Mouse (Mus musculus): ENCODE results near the gene Acot6. TPM values are rescaled to one million over a fixed set of nuclear protein-coding genes. Genes with fewer than 3 reads are reported as not detected.

Gene Acot6
- total and polyA plus RNA-seq, 3 experiments: 0.08 TPM; not detected in 2

GRCm38 (mm10) chr12:84160491-84160890 lies 60.0 kb downstream of the Acot6 start:
- H3K27me3 ChIP-seq (replicated peaks): no peaks in the 10 kb centered on the region
- no peak overlapping the region for H3K4me3 ChIP-seq (replicated peaks in 1 of 3; ENCODE audit: low read depth in 2 of 3, low read length in 2 of 3, poor library complexity in 1 of 3)
- no peaks in the 10 kb centered on the region for H3K9me3 ChIP-seq (replicated peaks; ENCODE audit: low read length)
- TF ChIP-seq MYC (IDR thresholded peaks at IDR 0.05; ENCODE audit: low read depth, low read length) (no peak), MAZ (IDR thresholded peaks at IDR 0.05; ENCODE audit: low read depth, low read length) (no peak), USF1 (IDR thresholded peaks at IDR 0.05; ENCODE audit: low read depth, low read length) (no peak)
- peaks cover 56 to 94% of the 10 kb centered on the region in 2 experiments for H3K36me3 ChIP-seq (replicated peaks in 1 of 2; ENCODE audit: control insufficient read depth in 1 of 2, insufficient read depth in 1 of 2, low read length in 1 of 2)
- H3K27ac ChIP-seq (ENCODE audit: insufficient read depth, low read depth): no peak overlapping the region
- no peak overlapping the region for H3K9ac ChIP-seq (ENCODE audit: insufficient read depth, low read depth)
- no peak overlapping the region for H3K4me2 ChIP-seq (ENCODE audit: insufficient read depth, low read depth, poor library complexity, severe bottlenecking)
- dilution Hi-C loops (cut with MboI; ENCODE audit: extremely low pct_ligation_motif_present, extremely low pct_unique_long_range_greater_than_20kb, low sequenced_read_pairs): no loop called here
- in situ Hi-C loops (cut with MboI; ENCODE audit: low pct_ligation_motif_present, low pct_unique_long_range_greater_than_20kb, low sequenced_read_pairs): loop anchor here (10.0 kb wide), 1 partner anchor 84 kb away; no protein-coding TSS in a partner anchor
- DNase-seq (ENCODE audit: extremely low read depth): no peak
- H3K79me2 ChIP-seq (replicated peaks; ENCODE audit: control insufficient read depth, extremely low read depth, insufficient read depth, poor library complexity, severe bottlenecking): no peaks in the 10 kb centered on the region
- peaks cover 0 to 7% of the 10 kb centered on the region in 2 experiments; a peak in 2 of 4 replicates for H3K4me1 ChIP-seq (ENCODE audit: control insufficient read depth in 1 of 2, insufficient read depth in 2 of 2)

Other genes starting within 250 kb of the Acot6 start
- 5.7 and 6.2 TPM in 2 replicates for gene Numb, start 178.7 kb upstream of the Acot6 start, total RNA-seq (2012; rRNA removed)
- gene Numb, start 178.7 kb upstream of the Acot6 start, total RNA-seq (2014; rRNA removed): 5.0 and 5.3 TPM in 2 replicates
- 5.7 and 6.9 TPM in 2 replicates for gene Numb, start 178.7 kb upstream of the Acot6 start, polyA plus RNA-seq (2012; ENCODE audit: insufficient read length, low read depth)
- 31.9 and 41.5 TPM in 2 replicates for gene Riox1, start 150.0 kb upstream of the Acot6 start, total RNA-seq (2012; rRNA removed)
- gene Riox1, start 150.0 kb upstream of the Acot6 start, total RNA-seq (2014; rRNA removed): 27.4 and 29.5 TPM in 2 replicates
- gene Riox1, start 150.0 kb upstream of the Acot6 start, polyA plus RNA-seq (2012; ENCODE audit: insufficient read length, low read depth): 33.5 and 34.3 TPM in 2 replicates
- not detected in 2 replicates for gene Heatr4, start 115.8 kb upstream of the Acot6 start, total RNA-seq (2012; rRNA removed)
- gene Heatr4, start 115.8 kb upstream of the Acot6 start, total RNA-seq (2014; rRNA removed): not detected in 2 replicates
- 0.08 TPM in 1 of 2 replicates, not detected in the other for gene Heatr4, start 115.8 kb upstream of the Acot6 start, polyA plus RNA-seq (2012; ENCODE audit: insufficient read length, low read depth)
- gene Acot2, start 112.8 kb upstream of the Acot6 start, total RNA-seq (2012; rRNA removed): 10.2 and 13.2 TPM in 2 replicates
- gene Acot2, start 112.8 kb upstream of the Acot6 start, total RNA-seq (2014; rRNA removed): 9.7 and 9.8 TPM in 2 replicates
- gene Acot2, start 112.8 kb upstream of the Acot6 start, polyA plus RNA-seq (2012; ENCODE audit: insufficient read length, low read depth): 6.6 and 7.2 TPM in 2 replicates
- gene Acot1, start 91.2 kb upstream of the Acot6 start, total RNA-seq (2012; rRNA removed): 0.42 TPM in 1 of 2 replicates, not detected in the other
- gene Acot1, start 91.2 kb upstream of the Acot6 start, total RNA-seq (2014; rRNA removed): not detected in 2 replicates
- gene Acot1, start 91.2 kb upstream of the Acot6 start, polyA plus RNA-seq (2012; ENCODE audit: insufficient read length, low read depth): not detected in 2 replicates
- not detected in 2 replicates for gene Acot4, start 62.3 kb upstream of the Acot6 start, total RNA-seq (2012; rRNA removed)
- gene Acot4, start 62.3 kb upstream of the Acot6 start, total RNA-seq (2014; rRNA removed): not detected in 2 replicates
- gene Acot4, start 62.3 kb upstream of the Acot6 start, polyA plus RNA-seq (2012; ENCODE audit: insufficient read length, low read depth): not detected in 2 replicates
- gene Gm49366, start 61.7 kb upstream of the Acot6 start, total RNA-seq (2012; rRNA removed): not detected in 2 replicates
- not detected in 2 replicates for gene Gm49366, start 61.7 kb upstream of the Acot6 start, total RNA-seq (2014; rRNA removed)
- gene Gm49366, start 61.7 kb upstream of the Acot6 start, polyA plus RNA-seq (2012; ENCODE audit: insufficient read length, low read depth): not detected in 2 replicates
- not detected in 2 replicates for gene Acot3, start 48.5 kb upstream of the Acot6 start, total RNA-seq (2012; rRNA removed)
- gene Acot3, start 48.5 kb upstream of the Acot6 start, total RNA-seq (2014; rRNA removed): not detected in 2 replicates
- not detected in 2 replicates for gene Acot3, start 48.5 kb upstream of the Acot6 start, polyA plus RNA-seq (2012; ENCODE audit: insufficient read length, low read depth)
- gene Acot5, start 31.3 kb upstream of the Acot6 start, total RNA-seq (2012; rRNA removed): not detected in 2 replicates
- gene Acot5, start 31.3 kb upstream of the Acot6 start, total RNA-seq (2014; rRNA removed): not detected in 2 replicates
- gene Acot5, start 31.3 kb upstream of the Acot6 start, polyA plus RNA-seq (2012; ENCODE audit: insufficient read length, low read depth): not detected in 2 replicates
- gene Dnal1, start 13.7 kb downstream of the Acot6 start, total RNA-seq (2012; rRNA removed): 1.4 and 1.6 TPM in 2 replicates
- gene Dnal1, start 13.7 kb downstream of the Acot6 start, total RNA-seq (2014; rRNA removed): 0.84 and 1.7 TPM in 2 replicates
- 2.1 and 2.9 TPM in 2 replicates for gene Dnal1, start 13.7 kb downstream of the Acot6 start, polyA plus RNA-seq (2012; ENCODE audit: insufficient read length, low read depth)
- gene Pnma1, start 47.8 kb downstream of the Acot6 start, total RNA-seq (2012; rRNA removed): 0.13 and 0.21 TPM in 2 replicates
- gene Pnma1, start 47.8 kb downstream of the Acot6 start, total RNA-seq (2014; rRNA removed): not detected in 2 replicates
- 0.30 TPM in 2 replicates for gene Pnma1, start 47.8 kb downstream of the Acot6 start, polyA plus RNA-seq (2012; ENCODE audit: insufficient read length, low read depth)
- 5.6 TPM in 2 replicates for gene Elmsan1, start 118.2 kb downstream of the Acot6 start, total RNA-seq (2012; rRNA removed)
- gene Elmsan1, start 118.2 kb downstream of the Acot6 start, total RNA-seq (2014; rRNA removed): 2.0 and 2.2 TPM in 2 replicates
- gene Elmsan1, start 118.2 kb downstream of the Acot6 start, polyA plus RNA-seq (2012; ENCODE audit: insufficient read length, low read depth): 12.4 and 14.3 TPM in 2 replicates
- 47.1 and 47.8 TPM in 2 replicates for gene Ptgr2, start 184.6 kb downstream of the Acot6 start, total RNA-seq (2012; rRNA removed)
- 46.0 and 46.6 TPM in 2 replicates for gene Ptgr2, start 184.6 kb downstream of the Acot6 start, total RNA-seq (2014; rRNA removed)
- 47.1 and 51.3 TPM in 2 replicates for gene Ptgr2, start 184.6 kb downstream of the Acot6 start, polyA plus RNA-seq (2012; ENCODE audit: insufficient read length, low read depth)
- 33.5 and 42.8 TPM in 2 replicates for gene Zfp410, start 216.2 kb downstream of the Acot6 start, total RNA-seq (2012; rRNA removed)
- 53.7 and 57.4 TPM in 2 replicates for gene Zfp410, start 216.2 kb downstream of the Acot6 start, total RNA-seq (2014; rRNA removed)
- gene Zfp410, start 216.2 kb downstream of the Acot6 start, polyA plus RNA-seq (2012; ENCODE audit: insufficient read length, low read depth): 42.4 and 42.9 TPM in 2 replicates

All from CH12.LX (cell line).